Mouse (Mus musculus) MEL (cell line): ENCODE data around the gene Alad. TPM values are rescaled to one million over a fixed set of nuclear protein-coding genes. Genes with fewer than 3 reads are reported as not detected.

Source experiments
- DNase-seq: peaks from one replicate; pipeline ENCODE4 v3.0.0; 2011; ENCODE audit warnings: low read depth, low spot score
- H3K27ac ChIP-seq: 2 replicates; pipeline ENCODE4 v1.5.1; 2012; ENCODE audit warnings: low read depth, mild to moderate bottlenecking, control low read depth, low read length, moderate library complexity; ENCODE audit not compliant: control insufficient read depth
- H3K27me3 ChIP-seq, 2 experiments: fragments of 150-350 bp in 1 of 2; sonication (generic) in 1 of 2; 2 replicates each; pipeline ENCODE4 v1.6.1; 2012; ENCODE audit warnings: low read length in 2 of 2, mild to moderate bottlenecking in 2 of 2, improper control_type of control experiment in 1 of 2, moderate library complexity in 1 of 2; ENCODE audit not compliant: insufficient read depth in 2 of 2, control insufficient read depth in 1 of 2
- H3K36me3 ChIP-seq, 2 experiments: 2 replicates each; pipeline ENCODE4 v1.6.1; 2012 to 2014; ENCODE audit warnings: low read length in 2 of 2, improper control_type of control experiment in 1 of 2, inconsistent platforms in 1 of 2, mild to moderate bottlenecking in 1 of 2; ENCODE audit not compliant: insufficient read depth in 2 of 2, control insufficient read depth in 1 of 2
- H3K4me1 ChIP-seq, 2 experiments: fragments of 150-350 bp in 1 of 2; sonication (generic) in 1 of 2; 2 replicates each; pipeline ENCODE4 v1.6.1; 2012; ENCODE audit warnings: low read length in 2 of 2, improper control_type of control experiment in 1 of 2, mild to moderate bottlenecking in 1 of 2; ENCODE audit not compliant: insufficient read depth in 2 of 2, control insufficient read depth in 1 of 2
- H3K4me3 ChIP-seq, 2 experiments: fragments of 150-350 bp in 1 of 2; sonication (generic) in 1 of 2; 2 replicates each; pipeline ENCODE4 v1.5.1; 2012; ENCODE audit warnings: low read depth in 2 of 2, low read length in 2 of 2, mild to moderate bottlenecking in 2 of 2, moderate library complexity in 2 of 2, control low read depth in 1 of 2, improper control_type of control experiment in 1 of 2; ENCODE audit not compliant: control insufficient read depth in 1 of 2, insufficient read depth in 1 of 2
- H3K79me2 ChIP-seq: 2 replicates; pipeline ENCODE4 v1.6.1; 2012; ENCODE audit warnings: mild to moderate bottlenecking, low read length, moderate library complexity; ENCODE audit not compliant: control insufficient read depth, poor library complexity, insufficient read depth
- H3K9ac ChIP-seq: 2 replicates; pipeline ENCODE4 v1.6.1; 2012; ENCODE audit warnings: low read depth, mild to moderate bottlenecking, control low read depth, low read length, moderate library complexity; ENCODE audit not compliant: control insufficient read depth, poor library complexity, severe bottlenecking
- H3K9me3 ChIP-seq: fragments of 150-350 bp; sonication (generic); replicated peaks from 2 replicates; pipeline ENCODE4 v1.6.1; 2012; ENCODE audit warnings: mild to moderate bottlenecking, low read length, improper control_type of control experiment, moderate library complexity; ENCODE audit not compliant: insufficient read depth
- BHLHE40 ChIP-seq: IDR thresholded peaks from 2 replicates; pipeline ENCODE4 v1.6.1; 2012; ENCODE audit warnings: low read depth, mild to moderate bottlenecking, inconsistent platforms, low read length, improper control_type of control experiment, borderline replicate concordance
- CHD1 ChIP-seq: IDR thresholded peaks from 2 replicates; pipeline ENCODE4 v1.6.1; 2012; ENCODE audit warnings: low read depth, mild to moderate bottlenecking, inconsistent platforms, low read length, improper control_type of control experiment
- CHD2 ChIP-seq: IDR thresholded peaks from 2 replicates; pipeline ENCODE4 v1.6.1; 2011; ENCODE audit warnings: low read length, improper control_type of control experiment
- E2F4 ChIP-seq: IDR thresholded peaks from 2 replicates; pipeline ENCODE4 v1.6.1; 2011; ENCODE audit warnings: low read depth, low read length, improper control_type of control experiment, borderline replicate concordance
- ELF1 ChIP-seq: IDR thresholded peaks from 2 replicates; pipeline ENCODE4 v1.6.1; 2014; ENCODE audit warnings: low read depth, mild to moderate bottlenecking, inconsistent platforms, low read length, improper control_type of control experiment, moderate library complexity
- EP300 ChIP-seq, 2 experiments: IDR thresholded peaks; 2 replicates each; pipeline ENCODE4 v1.6.1; 2011; ENCODE audit warnings: improper control_type of control experiment in 2 of 2, low read length in 2 of 2, low read depth in 1 of 2, mild to moderate bottlenecking in 1 of 2
- ETS1 ChIP-seq: IDR thresholded peaks from 2 replicates; pipeline ENCODE4 v1.6.1; 2012; ENCODE audit warnings: low read depth, mild to moderate bottlenecking, inconsistent platforms, low read length, improper control_type of control experiment, moderate library complexity
- GABPA ChIP-seq: IDR thresholded peaks from 2 replicates; pipeline ENCODE4 v1.6.1; 2012; ENCODE audit warnings: low read depth, mild to moderate bottlenecking, inconsistent platforms, low read length, improper control_type of control experiment, moderate library complexity
- GATA1 ChIP-seq: IDR thresholded peaks from 2 replicates; pipeline ENCODE4 v1.6.1; 2011; ENCODE audit warnings: low read depth, low read length, improper control_type of control experiment
- HCFC1 ChIP-seq: IDR thresholded peaks from 2 replicates; pipeline ENCODE4 v1.6.1; 2012; ENCODE audit warnings: low read depth, mild to moderate bottlenecking, inconsistent platforms, low read length, improper control_type of control experiment, moderate library complexity
- JUND ChIP-seq: IDR thresholded peaks from 2 replicates; pipeline ENCODE4 v1.6.1; 2011; ENCODE audit warnings: low read depth, mild to moderate bottlenecking, improper control_type of control experiment, low read length
- KAT2A ChIP-seq: conservative IDR thresholded peaks from 2 replicates; pipeline ENCODE4 v1.6.1; 2012; ENCODE audit warnings: low read depth, low read length, improper control_type of control experiment, inconsistent platforms
- MAFK ChIP-seq: IDR thresholded peaks from 2 replicates; pipeline ENCODE4 v1.6.1; 2011; ENCODE audit warnings: low read depth, mild to moderate bottlenecking, low read length, improper control_type of control experiment, borderline replicate concordance
- MAX ChIP-seq: IDR thresholded peaks from 2 replicates; pipeline ENCODE4 v1.6.1; 2011; ENCODE audit warnings: low read length, improper control_type of control experiment
- MAZ ChIP-seq: IDR thresholded peaks from 2 replicates; pipeline ENCODE4 v1.6.1; 2012; ENCODE audit warnings: low read depth, mild to moderate bottlenecking, inconsistent platforms, low read length, improper control_type of control experiment
- MEF2A ChIP-seq: IDR thresholded peaks from 2 replicates; pipeline ENCODE4 v1.6.1; 2014; ENCODE audit warnings: low read depth, mild to moderate bottlenecking, inconsistent platforms, low read length, improper control_type of control experiment; ENCODE audit not compliant: poor library complexity, insufficient replicate concordance, severe bottlenecking; ENCODE audit errors: extremely low read depth
- MXI1 ChIP-seq: IDR thresholded peaks from 2 replicates; pipeline ENCODE4 v1.6.1; 2011; ENCODE audit warnings: mild to moderate bottlenecking, low read depth, low read length, improper control_type of control experiment
- MYB ChIP-seq: IDR thresholded peaks from 2 replicates; pipeline ENCODE4 v1.6.1; 2011; ENCODE audit warnings: mild to moderate bottlenecking, low read depth, low read length, improper control_type of control experiment
- NELFE ChIP-seq: IDR thresholded peaks from 2 replicates; pipeline ENCODE4 v1.6.1; 2011; ENCODE audit warnings: low read depth, low read length, improper control_type of control experiment
- NRF1 ChIP-seq: IDR thresholded peaks from 2 replicates; pipeline ENCODE4 v1.6.1; 2014; ENCODE audit warnings: low read depth, mild to moderate bottlenecking, inconsistent platforms, low read length, improper control_type of control experiment, moderate library complexity; ENCODE audit not compliant: poor library complexity, insufficient read depth, severe bottlenecking
- POLR2A ChIP-seq, 2 experiments: IDR thresholded peaks; 2 replicates each; pipeline ENCODE4 v1.6.1; 2011 to 2012; ENCODE audit warnings: low read length in 2 of 2, mild to moderate bottlenecking in 2 of 2, control low read depth in 1 of 2, improper control_type of control experiment in 1 of 2, low read depth in 1 of 2, moderate library complexity in 1 of 2; ENCODE audit not compliant: control insufficient read depth in 1 of 2, insufficient read depth in 1 of 2, poor library complexity in 1 of 2
- POLR2AphosphoS2 ChIP-seq: IDR thresholded peaks from 2 replicates; pipeline ENCODE4 v1.6.1; 2011; ENCODE audit warnings: low read length, improper control_type of control experiment
- RAD21 ChIP-seq: IDR thresholded peaks from 2 replicates; pipeline ENCODE4 v1.6.1; 2011; ENCODE audit warnings: mild to moderate bottlenecking, low read depth, low read length, improper control_type of control experiment
- RCOR1 ChIP-seq: IDR thresholded peaks from 2 replicates; pipeline ENCODE4 v1.6.1; 2012; ENCODE audit warnings: low read depth, mild to moderate bottlenecking, inconsistent platforms, low read length, improper control_type of control experiment
- SIN3A ChIP-seq: IDR thresholded peaks from 2 replicates; pipeline ENCODE4 v1.6.1; 2012; ENCODE audit warnings: low read length, improper control_type of control experiment, inconsistent platforms
- SMC3 ChIP-seq: IDR thresholded peaks from 2 replicates; pipeline ENCODE4 v1.6.1; 2011; ENCODE audit warnings: low read depth, low read length, improper control_type of control experiment
- TAL1 ChIP-seq: IDR thresholded peaks from 2 replicates; pipeline ENCODE4 v1.6.1; 2012; ENCODE audit warnings: mild to moderate bottlenecking, inconsistent platforms, low read length, moderate library complexity, mixed read lengths
- TCF12 ChIP-seq: IDR thresholded peaks from 2 replicates; pipeline ENCODE4 v1.6.1; 2014; ENCODE audit warnings: low read depth, mild to moderate bottlenecking, inconsistent platforms, low read length, improper control_type of control experiment, moderate library complexity
- UBTF ChIP-seq: IDR thresholded peaks from 2 replicates; pipeline ENCODE4 v1.6.1; 2012; ENCODE audit warnings: low read depth, mild to moderate bottlenecking, inconsistent platforms, low read length, improper control_type of control experiment, moderate library complexity, borderline replicate concordance; ENCODE audit not compliant: insufficient read depth
- USF1 ChIP-seq: IDR thresholded peaks from 2 replicates; pipeline ENCODE4 v1.6.1; 2014; ENCODE audit warnings: low read depth, mild to moderate bottlenecking, inconsistent platforms, low read length, improper control_type of control experiment, moderate library complexity
- USF2 ChIP-seq, 2 experiments: IDR thresholded peaks; 2 replicates each; pipeline ENCODE4 v1.6.1; 2011 to 2012; ENCODE audit warnings: improper control_type of control experiment in 2 of 2, low read length in 2 of 2, borderline replicate concordance in 1 of 2, inconsistent platforms in 1 of 2, low read depth in 1 of 2, mild to moderate bottlenecking in 1 of 2; ENCODE audit not compliant: insufficient read depth in 1 of 2
- ZC3H11A ChIP-seq: IDR thresholded peaks from 2 replicates; pipeline ENCODE4 v1.6.1; 2012; ENCODE audit warnings: low read depth, mild to moderate bottlenecking, inconsistent platforms, low read length, improper control_type of control experiment
- ZKSCAN1 ChIP-seq: IDR thresholded peaks from 2 replicates; pipeline ENCODE4 v1.6.1; 2012; ENCODE audit warnings: low read depth, mild to moderate bottlenecking, inconsistent platforms, low read length, improper control_type of control experiment, moderate library complexity
- ZNF384 ChIP-seq: IDR thresholded peaks from 2 replicates; pipeline ENCODE4 v1.6.1; 2012; ENCODE audit warnings: low read depth, mild to moderate bottlenecking, inconsistent platforms, low read length, improper control_type of control experiment
- polyA plus RNA-seq, 2 experiments: library from polyadenylated mRNA; stranded (reverse) in 1 of 2; unstranded in 1 of 2; fragments of >175 nt in 1 of 2; fragments of >200 nt in 1 of 2; gene quantifications; 2 replicates each; pipeline versions ENCODE4 v1.2.1 to v1.2.4; 2012; ENCODE audit warnings: low replicate concordance in 2 of 2, low read depth in 1 of 2; ENCODE audit not compliant: insufficient read length in 2 of 2, insufficient read depth in 1 of 2, missing spikeins in 1 of 2
- total RNA-seq: library from RNA; depleted of rRNA; stranded (reverse); fragments of 300-350 nt; gene quantifications from 2 replicates; pipeline ENCODE4 v1.2.3, GENCODE M21; 2012

Alad gene
- total and polyA plus RNA-seq, 3 experiments: 213 to 386 TPM; not detected in 1

GRCm38 (mm10) chr4:62496815-62497214 is 22.9 kb downstream of the Alad start:
- peaks cover 5 to 19% of the 10 kb centered on the region in 2 experiments; a peak in 3 of 4 replicates for H3K4me1 ChIP-seq
- TF ChIP-seq ETS1: peak; percentile 35; the same call in 1 of the 2 replicates
- TF ChIP-seq RCOR1: no peak
- peak; percentile 49; the same call in 1 of the 2 replicates for TF ChIP-seq POLR2AphosphoS2
- TF ChIP-seq UBTF: no peak
- TF ChIP-seq ZNF384: 0 out of 2 replicates have a peak, but pooled peaks have one; percentile 18
- no peak for TF ChIP-seq HCFC1
- TF ChIP-seq MAX: peak; percentile 83
- TF ChIP-seq BHLHE40: peak; percentile 32; the same call in 1 of the 2 replicates
- no peak; the same call in 1 of the 2 replicates for TF ChIP-seq SIN3A
- TF ChIP-seq MXI1: peak; percentile 54
- no peak for TF ChIP-seq JUND
- no peak for TF ChIP-seq E2F4
- no peak for TF ChIP-seq SMC3
- no peak for TF ChIP-seq GABPA
- no peak for TF ChIP-seq MYB
- no peak for TF ChIP-seq NRF1
- TF ChIP-seq NELFE: no peak
- TF ChIP-seq RAD21: no peak
- TF ChIP-seq CHD1: no peak
- TF ChIP-seq TCF12: no peak
- TF ChIP-seq USF2 (IDR thresholded peaks at IDR 0.05; ENCODE audit: borderline replicate concordance in 1 of 2, insufficient read depth in 1 of 2, low read depth in 1 of 2, low read length in 2 of 2): no peak; a peak in 1 of 4 replicates
- no peak for TF ChIP-seq ZC3H11A
- TF ChIP-seq MEF2A: no peak
- no peak for TF ChIP-seq USF1
- TF ChIP-seq CHD2: no peak
- no peak for TF ChIP-seq MAFK
- TF ChIP-seq POLR2A (IDR thresholded peaks at IDR 0.05; ENCODE audit: control insufficient read depth in 1 of 2, insufficient read depth in 1 of 2, low read depth in 1 of 2, low read length in 2 of 2, poor library complexity in 1 of 2): no peak
- no peak for TF ChIP-seq ELF1
- no peak for TF ChIP-seq KAT2A
- no peak for TF ChIP-seq MAZ
- no peak; a peak in 1 of 4 replicates for TF ChIP-seq EP300 (IDR thresholded peaks at IDR 0.05; ENCODE audit: low read depth in 1 of 2, low read length in 2 of 2)
- no peak for TF ChIP-seq ZKSCAN1
- no peak for TF ChIP-seq TAL1
- TF ChIP-seq GATA1: no peak
- TF ChIP-seq, all 39 proteins: peak for 6
- DNase-seq: peak; percentile 89
- peaks cover 0 to 8% of the 10 kb centered on the region in 2 experiments; a peak in 2 of 4 replicates for H3K36me3 ChIP-seq
- no peaks in the 10 kb centered on the region for H3K79me2 ChIP-seq
- no peaks in the 10 kb centered on the region; a peak in 1 of 4 replicates for H3K27me3 ChIP-seq
- H3K27ac ChIP-seq: no peak overlapping the region
- no peaks in the 10 kb centered on the region for H3K9me3 ChIP-seq
- H3K9ac ChIP-seq: peak overlapping the region; percentile 2; the same call in 1 of the 2 replicates
- no peak overlapping the region for H3K4me3 ChIP-seq
